Mouse (Mus musculus) lung, postnatal 0 days (tissue): Measurements from ENCODE around the gene Zbtb25.

Experiments used
- CTCF ChIP-seq: IDR thresholded peaks from 2 replicates; pipeline ENCODE4 v1.5.1; 2016; ENCODE audit warnings: antibody characterized with exemption, mild to moderate bottlenecking
- EP300 ChIP-seq: IDR thresholded peaks from 2 replicates; pipeline ENCODE4 v1.6.1; 2016; ENCODE audit warnings: antibody characterized with exemption, mild to moderate bottlenecking, control low read depth

- TF ChIP-seq CTCF = peak; percentile 13; the same call in 1 of the 2 replicates
- TF ChIP-seq EP300 = no peak
These were observed 22.3 kb upstream of the Zbtb25 start for GRCm38 (mm10) chr12:76391595-76392271.
